Mouse (Mus musculus) heart, embryonic 12.5 days (tissue): ENCODE data around the gene Ccdc92b. TPM values are rescaled to one million over a fixed set of nuclear protein-coding genes. Genes with fewer than 3 reads are reported as not detected.
A peak's percentile ranks its signal among the peaks of the same experiment; 100 is the strongest.

Experiments
- ATAC-seq: fragments of 200-750 bp; cut with Nextera tagmentation; 2 replicates; pipeline ENCODE4 v1.8.0; 2017; ENCODE audit warnings: moderate TSS enrichment, moderate library complexity; ENCODE audit not compliant: insufficient number of reproducible peaks, low FRiP score
- H3K27ac ChIP-seq: fragments of 300-500 bp; sonication (generic); 2 replicates; pipeline ENCODE4 v1.5.1; 2016; ENCODE audit warnings: mild to moderate bottlenecking, moderate library complexity; ENCODE audit not compliant: poor library complexity, severe bottlenecking
- H3K27me3 ChIP-seq: fragments of 300-500 bp; sonication (generic); replicated peaks from 2 replicates; pipeline ENCODE4 v1.6.1; 2016; ENCODE audit warnings: mild to moderate bottlenecking, moderate library complexity
- H3K36me3 ChIP-seq: fragments of 300-500 bp; sonication (generic); 2 replicates; pipeline ENCODE4 v1.6.1; 2016; ENCODE audit warnings: mild to moderate bottlenecking, moderate library complexity
- H3K4me1 ChIP-seq: fragments of 300-500 bp; sonication (generic); replicated peaks from 2 replicates; pipeline ENCODE4 v1.6.1; 2016; ENCODE audit warnings: mild to moderate bottlenecking
- H3K4me2 ChIP-seq: fragments of 300-500 bp; sonication (generic); 2 replicates; pipeline ENCODE4 v1.6.1; 2016; ENCODE audit warnings: mild to moderate bottlenecking, moderate library complexity
- H3K4me3 ChIP-seq: fragments of 300-500 bp; sonication (generic); 2 replicates; pipeline ENCODE4 v1.5.1; 2016; ENCODE audit warnings: mild to moderate bottlenecking
- H3K9ac ChIP-seq: fragments of 300-500 bp; sonication (generic); 2 replicates; pipeline ENCODE4 v1.6.1; 2016; ENCODE audit warnings: mild to moderate bottlenecking, moderate library complexity
- H3K9me3 ChIP-seq: fragments of 300-500 bp; sonication (generic); replicated peaks from 2 replicates; pipeline ENCODE4 v1.6.1; 2016; ENCODE audit warnings: mild to moderate bottlenecking, moderate library complexity
- WGBS: fragments of 180-500 bp; shearing (Covaris S2); methylation state at CpG from one replicate; pipeline ENCODE4 v1.1.7; 2016; 5-methylcytosine and 5-hydroxymethylcytosine counted together
- polyA plus RNA-seq: library from polyadenylated mRNA; unstranded; fragments of >200 nt; fragmentation: Nextera tagmentation; extraction: Ambion mirVana; gene quantifications from 2 replicates; pipeline ENCODE4 v1.2.1, GENCODE M21; 2016

Gene Ccdc92b
- polyA plus RNA-seq, 1 experiment from 2014 or later, result 4.0 TPM

DNA sequence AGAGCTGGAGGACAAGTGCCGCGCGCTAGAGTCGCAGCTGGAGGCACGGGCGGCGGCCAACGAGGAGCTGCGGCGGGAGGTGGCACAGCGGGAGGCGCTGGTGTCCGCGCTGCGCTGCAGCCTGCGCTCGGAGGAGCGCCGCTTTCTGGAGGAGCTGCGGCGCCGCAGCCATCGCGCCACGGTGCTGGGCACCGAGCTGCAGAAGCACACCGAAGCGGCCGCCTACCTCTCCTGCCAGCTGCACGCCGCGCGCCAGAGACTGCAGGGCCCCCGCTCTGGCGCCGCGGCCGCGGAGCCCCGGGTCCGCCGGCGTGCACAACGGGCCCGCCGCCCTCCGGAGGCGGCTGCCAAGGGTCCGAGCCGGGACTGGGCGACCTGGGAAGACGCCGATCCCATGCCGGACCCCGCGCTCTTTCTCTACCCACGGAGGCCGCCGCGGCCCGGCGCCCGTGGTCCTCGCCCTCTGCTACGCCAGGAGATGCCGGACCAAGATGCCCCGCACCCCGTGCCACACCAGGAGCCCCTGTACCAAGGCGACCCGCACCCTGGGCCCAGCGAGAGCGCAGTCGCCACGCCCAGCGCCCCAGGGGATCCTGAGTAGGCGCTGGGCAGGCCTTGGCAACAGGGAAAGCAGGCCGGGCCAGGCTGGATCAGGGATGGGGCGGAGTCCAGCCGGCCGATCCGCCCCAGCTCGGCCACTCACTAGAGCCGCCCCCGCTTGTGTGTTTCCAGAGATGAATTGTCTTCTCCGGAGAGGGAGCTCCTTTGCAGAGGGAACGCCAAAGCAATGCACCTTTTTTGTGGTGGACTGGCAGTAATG lies 18.8 kb downstream of the Ccdc92b start:
- Histone ChIP-seq H3K27ac (peak overlapping the region; percentile 84), H3K9me3 (no peaks in the 10 kb centered on the region), H3K27me3 (no peaks in the 10 kb centered on the region; the same call in 1 of the 2 replicates), H3K4me3 (peak overlapping the region; percentile 83), H3K9ac (peak overlapping the region; percentile 83), H3K36me3 (no peaks in the 10 kb centered on the region), H3K4me2 (peak overlapping the region; percentile 82), H3K4me1 (peaks cover 28% of the 10 kb centered on the region)
- WGBS, result under 1% methylated on average over 86 of the region's 86 CpGs
- peak; percentile 88 for ATAC-seq

DNA sequence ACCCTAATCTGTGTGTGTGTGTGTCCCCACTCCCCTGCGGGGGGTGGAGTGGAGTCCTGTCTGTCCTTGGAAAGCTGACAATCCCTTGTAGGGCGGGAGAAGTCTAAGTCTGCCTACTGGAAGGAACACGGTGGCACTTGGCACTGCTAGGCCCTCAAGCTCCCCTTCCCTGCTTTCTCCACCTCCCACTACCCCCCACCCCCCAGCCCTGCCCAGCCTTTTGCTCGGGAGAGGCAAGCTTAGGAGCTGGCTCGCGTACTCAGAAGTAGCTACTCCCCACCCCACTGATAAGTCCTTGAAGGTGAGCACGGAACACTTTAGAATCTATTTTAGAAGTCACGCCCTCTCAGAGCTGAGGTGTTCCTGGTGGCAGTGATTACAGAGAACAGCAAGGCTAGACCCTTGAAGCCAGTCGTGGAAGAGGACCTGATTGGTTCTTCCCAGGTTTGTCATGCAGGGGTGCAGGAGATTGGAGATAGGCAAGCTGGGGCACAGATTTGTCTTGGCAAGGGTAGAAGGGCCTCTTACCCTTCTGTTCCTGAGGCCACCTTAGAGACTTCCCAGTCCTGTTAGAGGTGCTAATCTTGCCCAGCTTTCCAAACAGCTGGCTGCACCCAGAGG lies 19.5 kb downstream of the Ccdc92b start:
- H3K4me2 ChIP-seq, result peak overlapping the region; percentile 82
- H3K27me3 ChIP-seq, result no peaks in the 10 kb centered on the region; the same call in 1 of the 2 replicates
- peak overlapping the region; percentile 83 for H3K9ac ChIP-seq
- H3K4me3 ChIP-seq, result peak overlapping the region; percentile 83
- no peaks in the 10 kb centered on the region for H3K36me3 ChIP-seq
- peak overlapping the region; percentile 84 for H3K27ac ChIP-seq
- H3K4me1 ChIP-seq, result peaks cover 28% of the 10 kb centered on the region
- 10% methylated on average over 9 of the region's 9 CpGs for WGBS
- no peaks in the 10 kb centered on the region for H3K9me3 ChIP-seq
- peak; percentile 6; the same call in 1 of the 2 replicates for ATAC-seq

DNA sequence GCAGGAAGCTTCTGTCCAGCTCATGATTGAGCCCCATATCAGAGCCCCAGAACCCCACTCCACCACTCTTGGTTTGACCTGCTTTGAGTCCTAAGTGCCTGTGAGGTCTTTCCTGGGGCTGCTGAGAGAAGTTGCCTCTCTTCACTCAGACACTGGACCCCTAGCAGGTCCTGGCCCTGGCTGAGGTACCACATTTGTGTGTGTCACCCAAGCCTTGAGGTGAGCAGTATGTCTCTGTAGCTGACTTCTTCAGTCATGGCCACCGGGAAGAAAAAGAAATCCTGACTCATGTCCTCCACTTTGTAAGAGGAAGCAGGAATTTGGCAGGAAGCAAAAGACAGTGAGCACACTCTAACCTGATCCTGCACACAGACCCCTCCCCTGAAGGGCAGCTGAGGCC lies 20.2 kb downstream of the Ccdc92b start:
- peaks cover 28% of the 10 kb centered on the region for H3K4me1 ChIP-seq
- H3K9me3 ChIP-seq, result no peaks in the 10 kb centered on the region
- ATAC-seq, result no peak
- no peak overlapping the region for H3K4me2 ChIP-seq
- no peaks in the 10 kb centered on the region for H3K36me3 ChIP-seq
- 50% methylated on average over 1 of the region's 1 CpGs for WGBS
- no peaks in the 10 kb centered on the region; the same call in 1 of the 2 replicates for H3K27me3 ChIP-seq
- H3K27ac ChIP-seq, result no peak overlapping the region
- H3K9ac ChIP-seq, result no peak overlapping the region; the same call in 1 of the 2 replicates
- no peak overlapping the region for H3K4me3 ChIP-seq

DNA sequence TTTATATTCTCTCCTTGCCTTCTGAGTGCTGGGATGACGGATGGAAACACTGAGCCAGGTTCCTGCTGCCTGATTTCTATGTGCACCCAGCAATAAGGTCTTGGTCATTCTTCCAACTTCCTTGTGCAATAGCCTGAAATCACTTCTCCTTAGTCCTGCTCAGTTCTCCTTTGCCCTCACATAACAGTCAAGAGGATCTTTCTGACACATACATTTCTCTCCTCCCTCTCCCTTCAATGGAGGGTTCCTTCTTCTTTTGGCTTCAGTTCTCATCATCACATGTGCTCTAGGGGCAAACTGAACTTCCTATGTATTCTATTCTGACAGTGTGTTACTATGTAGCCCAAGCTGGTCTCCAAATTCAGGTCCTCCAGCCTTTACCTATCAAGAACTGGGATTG lies 28.6 kb downstream of the Ccdc92b start:
- Histone ChIP-seq H3K36me3 (no peaks in the 10 kb centered on the region), H3K9me3 (no peaks in the 10 kb centered on the region), H3K4me2 (no peak overlapping the region), H3K9ac (no peak overlapping the region), H3K27me3 (no peaks in the 10 kb centered on the region), H3K4me1 (peaks cover 38% of the 10 kb centered on the region), H3K27ac (no peak overlapping the region), H3K4me3 (no peak overlapping the region)
- WGBS, result 87% methylated on average over 1 of the region's 1 CpGs
- no peak for ATAC-seq

DNA sequence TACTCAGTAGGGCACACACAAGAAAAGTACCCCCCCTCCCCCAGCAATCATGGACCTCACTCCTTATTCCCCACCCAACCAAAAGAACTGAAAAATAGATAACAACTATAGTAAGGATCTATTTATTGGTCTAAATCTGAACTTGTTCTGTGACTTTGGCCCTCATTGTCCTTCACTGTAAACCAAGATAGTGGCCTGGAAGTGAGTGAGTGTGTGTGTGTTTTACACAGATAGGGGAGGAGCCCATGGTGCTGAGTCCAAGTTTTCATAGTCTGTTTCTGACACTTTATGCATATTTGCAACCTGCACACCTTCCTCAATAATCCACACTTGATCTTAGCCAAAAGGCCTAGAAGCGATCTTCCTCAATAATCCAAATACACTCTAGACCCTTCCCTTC lies 29.3 kb downstream of the Ccdc92b start:
- Histone ChIP-seq H3K4me1 (peaks cover 45% of the 10 kb centered on the region), H3K27ac (peak overlapping the region; percentile 55), H3K36me3 (no peaks in the 10 kb centered on the region), H3K9me3 (no peaks in the 10 kb centered on the region), H3K4me3 (peak overlapping the region; percentile 78), H3K27me3 (no peaks in the 10 kb centered on the region), H3K9ac (peak overlapping the region; percentile 86), H3K4me2 (peak overlapping the region; percentile 79)
- WGBS, result 2% methylated on average over 1 of the region's 1 CpGs
- ATAC-seq, result no peak; the same call in 1 of the 2 replicates

DNA sequence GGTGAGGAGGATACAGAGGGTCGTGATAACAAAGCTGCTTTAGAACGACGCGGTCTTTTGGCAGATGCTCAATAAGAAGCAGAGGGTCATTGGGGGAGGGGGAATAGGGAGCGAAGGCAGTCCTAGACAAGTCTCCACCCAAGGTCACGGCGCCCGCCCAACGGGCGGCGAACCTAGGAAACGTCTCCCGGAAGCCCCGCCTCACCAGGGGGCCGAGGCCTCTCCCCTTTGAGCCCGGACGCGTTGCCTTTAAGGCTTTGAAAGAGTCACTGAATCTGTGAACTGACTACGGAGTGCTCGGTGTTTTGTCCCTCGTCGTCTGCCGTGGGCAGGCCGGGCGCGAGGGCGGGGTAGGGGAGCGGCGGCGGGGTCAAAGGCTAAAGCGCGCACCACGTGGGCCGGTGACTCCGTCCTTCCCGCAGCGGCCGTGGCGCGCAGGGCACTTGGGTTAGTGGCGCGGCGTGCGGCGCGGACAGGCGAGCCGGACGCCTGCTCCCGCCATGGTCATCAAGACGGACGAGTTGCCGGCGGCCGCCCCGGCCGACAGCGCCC lies 29.8 kb downstream of the Ccdc92b start, which contains the start of gene Cluh:
Cluh (plus strand) TSS at position 401 of the 552 bp plus-strand sequence.
- Histone ChIP-seq H3K9ac (peak within 1 kb of the TSS; percentile 86), H3K27ac (peak within 1 kb of the TSS; percentile 80), H3K4me2 (peak within 1 kb of the TSS; percentile 79), H3K4me3 (peak within 1 kb of the TSS; percentile 78), H3K36me3 (0 out of 2 replicates have a peak, but pooled peaks cover 2% of the 10 kb centered on the region), H3K9me3 (no peaks in the 10 kb centered on the region), H3K27me3 (no peaks in the 10 kb centered on the region), H3K4me1 (peaks cover 50% of the 10 kb centered on the region)
- under 1% methylated on average over 56 of the region's 58 CpGs for WGBS
- ATAC-seq, result peak; percentile 95

DNA sequence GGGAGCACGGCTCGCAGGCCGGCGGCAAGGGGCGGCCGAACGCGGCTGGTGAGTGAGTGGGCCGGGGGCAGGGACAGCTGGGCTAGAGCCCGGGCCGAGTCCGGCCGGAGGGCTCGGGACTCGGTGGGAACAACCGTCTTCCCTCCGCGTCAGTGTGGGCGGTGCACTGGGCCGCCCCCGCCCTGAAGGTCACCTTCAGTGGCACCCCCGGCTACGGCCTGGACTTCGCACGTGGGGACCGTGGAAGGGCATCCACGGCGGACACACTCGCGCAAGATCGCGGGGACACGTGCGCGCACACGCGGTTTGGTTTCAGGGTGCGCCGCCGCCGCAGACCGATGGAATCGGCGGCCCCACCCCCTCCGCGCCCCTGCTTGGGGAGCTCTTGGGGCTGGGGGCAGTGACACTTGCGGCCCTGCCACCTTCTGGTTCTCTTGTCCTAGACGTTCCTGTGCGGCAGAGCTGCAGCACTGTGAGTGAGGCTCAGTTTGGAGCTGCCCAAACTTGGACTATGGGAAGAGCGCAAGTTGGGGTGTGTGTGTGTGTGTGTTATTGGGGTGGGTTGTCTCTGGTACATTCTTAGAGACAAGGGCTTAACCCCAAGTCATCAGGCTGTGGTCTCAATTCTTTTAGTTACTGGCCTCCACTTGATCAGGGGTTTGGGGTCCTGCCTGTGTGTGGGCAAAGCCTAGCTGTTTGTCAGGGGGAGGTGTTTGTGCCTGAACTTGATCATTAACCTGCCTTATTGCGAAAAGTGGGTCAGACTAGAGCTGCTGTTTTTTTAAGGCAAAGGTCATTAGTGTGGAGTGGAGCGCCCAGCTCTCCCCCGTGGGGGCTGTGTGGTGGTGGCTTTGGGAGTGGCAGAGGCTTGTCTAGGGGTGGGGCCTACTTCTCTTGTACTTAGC lies 30.5 kb downstream of the Ccdc92b start:
- ATAC-seq, result peak; percentile 33
- H3K9ac ChIP-seq, result peak overlapping the region; percentile 86
- peaks cover 57% of the 10 kb centered on the region for H3K4me1 ChIP-seq
- H3K9me3 ChIP-seq, result no peaks in the 10 kb centered on the region
- 0 out of 2 replicates have a peak, but pooled peaks cover 3% of the 10 kb centered on the region for H3K36me3 ChIP-seq
- 2% methylated on average over 48 of the region's 53 CpGs for WGBS
- peak overlapping the region; percentile 80 for H3K27ac ChIP-seq
- H3K4me3 ChIP-seq, result peak overlapping the region; percentile 78
- H3K4me2 ChIP-seq, result peak overlapping the region; percentile 79
- H3K27me3 ChIP-seq, result no peaks in the 10 kb centered on the region

DNA sequence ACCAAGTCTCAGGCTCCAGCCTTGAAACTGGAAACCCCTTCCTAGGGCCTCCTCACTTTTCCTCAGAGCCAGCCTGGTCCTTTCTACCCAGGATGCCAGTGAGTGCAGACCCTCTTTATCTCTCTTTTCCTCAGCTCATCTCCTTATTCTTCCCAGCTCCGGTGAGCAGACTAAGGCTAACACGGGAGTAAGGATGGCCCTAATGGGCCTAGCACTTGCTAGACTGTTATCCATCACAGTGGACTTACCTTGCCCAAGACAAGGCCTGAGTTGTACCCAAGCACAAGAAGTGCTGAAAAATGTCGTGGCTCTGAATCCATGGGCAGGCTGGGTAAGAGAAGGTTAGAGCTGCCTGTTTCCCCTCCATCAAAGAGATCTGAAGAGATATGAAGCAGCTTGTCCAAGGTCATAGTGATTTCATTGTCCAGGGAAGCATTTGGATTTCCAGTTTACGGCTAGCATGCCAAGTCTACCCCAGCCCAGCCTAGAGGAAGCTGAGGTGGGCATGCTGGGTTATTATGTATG lies 31.2 kb downstream of the Ccdc92b start:
- peak overlapping the region; percentile 80 for H3K27ac ChIP-seq
- H3K4me2 ChIP-seq, result peak overlapping the region; percentile 79
- H3K36me3 ChIP-seq, result 0 out of 2 replicates have a peak, but pooled peaks cover 3% of the 10 kb centered on the region
- H3K9me3 ChIP-seq, result no peaks in the 10 kb centered on the region
- WGBS, result 38% methylated on average over 4 of the region's 4 CpGs
- peaks cover 63% of the 10 kb centered on the region for H3K4me1 ChIP-seq
- peak overlapping the region; percentile 86 for H3K9ac ChIP-seq
- no peaks in the 10 kb centered on the region for H3K27me3 ChIP-seq
- ATAC-seq, result no peak
- H3K4me3 ChIP-seq, result peak overlapping the region; percentile 78

DNA sequence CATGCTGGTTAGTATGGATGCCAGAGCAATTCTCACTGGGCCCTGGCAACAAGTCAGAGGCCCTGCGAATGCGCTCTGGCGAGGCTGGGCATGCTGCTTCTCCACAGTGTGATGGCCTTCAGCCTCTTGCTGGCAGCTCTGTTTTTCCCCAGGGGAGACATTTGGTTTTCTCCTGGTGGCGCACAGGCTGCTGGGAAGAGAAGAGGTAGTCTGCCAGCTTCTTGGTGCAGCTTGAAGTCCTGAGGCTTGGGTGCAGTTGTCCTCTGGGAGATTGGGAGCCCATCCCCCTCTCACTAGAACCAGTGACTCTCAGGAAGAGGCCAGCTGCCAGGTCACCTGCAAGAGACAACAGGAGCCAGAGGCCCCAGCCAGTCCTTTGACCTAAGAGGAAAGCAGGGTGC lies 33.4 kb downstream of the Ccdc92b start:
- Histone ChIP-seq H3K36me3 (peaks cover 19% of the 10 kb centered on the region), H3K27me3 (no peaks in the 10 kb centered on the region), H3K9me3 (no peaks in the 10 kb centered on the region), H3K9ac (peak overlapping the region; percentile 63), H3K27ac (peak overlapping the region; percentile 94), H3K4me2 (peak overlapping the region; percentile 79), H3K4me1 (peaks cover 68% of the 10 kb centered on the region), H3K4me3 (no peak overlapping the region)
- WGBS, result 75% methylated on average over 4 of the region's 4 CpGs
- ATAC-seq, result no peak

DNA sequence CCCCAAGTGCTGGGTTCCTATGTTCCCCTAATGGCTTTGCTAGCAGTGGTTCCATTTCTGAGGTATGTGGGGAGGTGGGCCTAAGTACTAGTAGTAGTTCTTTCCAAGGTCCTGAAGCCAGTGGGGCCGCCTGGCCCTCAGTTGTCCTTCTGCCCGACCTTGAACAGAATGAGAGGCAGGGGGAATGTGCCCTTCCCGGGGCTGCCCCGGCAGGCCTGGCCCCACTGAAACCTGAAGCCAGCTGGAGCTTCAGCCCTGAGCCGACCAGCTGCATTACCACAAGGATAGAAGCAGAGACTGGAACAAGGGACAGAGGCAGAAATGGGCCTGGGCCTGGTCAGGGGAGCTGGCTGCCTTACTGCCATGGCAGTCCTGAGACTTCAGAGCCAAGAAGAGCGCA lies 34.0 kb downstream of the Ccdc92b start:
- no peak overlapping the region for H3K4me3 ChIP-seq
- peak overlapping the region; percentile 63 for H3K9ac ChIP-seq
- no peaks in the 10 kb centered on the region for H3K27me3 ChIP-seq
- 36% methylated on average over 6 of the region's 6 CpGs for WGBS
- H3K27ac ChIP-seq, result peak overlapping the region; percentile 94
- peaks cover 65% of the 10 kb centered on the region for H3K4me1 ChIP-seq
- H3K9me3 ChIP-seq, result no peaks in the 10 kb centered on the region
- peaks cover 25% of the 10 kb centered on the region for H3K36me3 ChIP-seq
- ATAC-seq, result no peak
- H3K4me2 ChIP-seq, result peak overlapping the region; percentile 79
